Mouse (Mus musculus) brain, embryonic 14.5 days (tissue): Measurements from ENCODE around the gene Zfhx3.

Source experiments
- CTCF ChIP-seq: fragments of 200-500 bp; IDR thresholded peaks from 2 replicates; pipeline ENCODE4 v1.5.1; 2012; ENCODE audit warnings: inconsistent platforms, mild to moderate bottlenecking, moderate library complexity, borderline replicate concordance; ENCODE audit not compliant: insufficient read depth, insufficient read length; ENCODE audit errors: extremely low read depth
- POLR2A ChIP-seq: fragments of 200-500 bp; IDR thresholded peaks from 2 replicates; pipeline ENCODE4 v1.6.1; 2012; ENCODE audit warnings: mild to moderate bottlenecking, inconsistent platforms, borderline replicate concordance; ENCODE audit not compliant: poor library complexity, insufficient read depth, insufficient read length, severe bottlenecking; ENCODE audit errors: extremely low read depth

DNA sequence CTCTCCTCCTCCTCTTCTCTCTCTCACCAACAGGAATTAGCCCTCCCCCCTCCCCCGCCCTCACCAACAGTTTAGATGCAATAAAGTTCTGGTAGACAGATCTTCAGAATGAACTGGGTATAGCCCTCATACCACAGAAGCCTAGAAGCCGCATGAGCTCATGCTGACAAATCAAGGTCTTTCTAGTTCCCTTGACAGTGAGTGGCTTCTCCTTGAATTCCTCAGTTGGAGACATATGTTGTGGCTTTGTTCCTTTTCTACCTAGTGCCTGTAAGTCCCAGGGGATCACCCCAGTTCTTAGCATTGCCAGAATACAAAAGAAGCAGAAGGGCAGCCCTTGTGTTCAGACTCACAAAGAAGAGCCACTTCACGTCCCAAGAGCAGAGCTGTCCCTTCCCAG is 854.4 kb downstream of the Zfhx3 start:
- TF ChIP-seq CTCF (no peak), POLR2A (no peak)
